Comparison of ENCODE assay signal across 30 mouse cellular contexts in the genomic region with DNA sequence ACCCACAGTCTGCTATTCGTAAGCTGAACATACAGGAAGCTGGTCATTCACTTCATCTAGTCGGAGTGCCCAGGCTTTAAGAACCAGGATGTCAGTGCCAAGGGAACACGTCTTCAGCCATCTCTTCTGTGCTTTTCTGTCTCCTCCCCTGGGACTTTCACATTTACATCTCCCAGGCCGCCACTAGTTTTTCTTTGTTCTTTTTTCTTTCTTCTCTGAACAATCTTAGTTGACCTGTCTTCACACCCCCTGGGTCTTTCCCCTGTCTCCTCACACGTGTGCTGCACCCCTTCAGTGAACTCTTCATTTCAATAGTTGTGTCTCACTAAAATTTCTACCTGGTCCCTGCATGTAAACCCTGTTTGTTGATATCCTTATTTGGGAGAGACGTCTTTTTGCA.
"Had no signal": no experiment of that assay in that cellular context is flagged by ENCODE, and none has a peak within 500 bp of the region (broad histone marks: within the 10 kb centered on the region; RNA-seq: fewer than 3 reads in every experiment).

No protein-coding gene starts in this region.

- H3K9ac ChIP-seq: limb, embryonic 12.5 days; limb, embryonic 13.5 days; limb, embryonic 15.5 days; liver, embryonic 12.5 days; liver, embryonic 13.5 days; liver, embryonic 14.5 days; liver, embryonic 15.5 days; liver, postnatal 0 days; lung, embryonic 14.5 days; lung, embryonic 15.5 days; midbrain, embryonic 12.5 days; midbrain, embryonic 13.5 days; midbrain, embryonic 15.5 days; neural tube, embryonic 12.5 days had no signal

- H3K4me1 ChIP-seq: limb, embryonic 10.5 days; limb, embryonic 12.5 days; limb, embryonic 13.5 days; liver, embryonic 12.5 days; liver, embryonic 13.5 days; liver, embryonic 15.5 days; lung, embryonic 15.5 days; megakaryocyte, embryonic 14.5 days; midbrain, embryonic 10.5 days; midbrain, embryonic 12.5 days; midbrain, embryonic 13.5 days; midbrain, embryonic 15.5 days; neural tube, embryonic 12.5 days had no signal

- H3K4me2 ChIP-seq: limb, embryonic 12.5 days; limb, embryonic 13.5 days; limb, embryonic 15.5 days; liver, embryonic 11.5 days; liver, embryonic 12.5 days; liver, embryonic 13.5 days; liver, embryonic 15.5 days; lung, embryonic 14.5 days; lung, embryonic 15.5 days; midbrain, embryonic 11.5 days; midbrain, embryonic 12.5 days; midbrain, embryonic 13.5 days; midbrain, embryonic 15.5 days; neural tube, embryonic 12.5 days had no signal

- H3K27ac ChIP-seq: limb, embryonic 10.5 days; limb, embryonic 12.5 days; limb, embryonic 13.5 days; limb, embryonic 15.5 days; liver, embryonic 12.5 days; liver, embryonic 13.5 days; liver, embryonic 14.5 days; liver, embryonic 15.5 days; lung, embryonic 15.5 days; macrophage; midbrain, embryonic 10.5 days; midbrain, embryonic 12.5 days; midbrain, embryonic 13.5 days; midbrain, embryonic 15.5 days; neural tube, embryonic 12.5 days had no signal

- H3K27me3 ChIP-seq: limb, embryonic 12.5 days; limb, embryonic 13.5 days; limb, embryonic 15.5 days; liver, embryonic 12.5 days; liver, embryonic 13.5 days; liver, embryonic 15.5 days; lung, embryonic 15.5 days; megakaryocyte, embryonic 14.5 days; midbrain, embryonic 12.5 days; midbrain, embryonic 13.5 days; midbrain, embryonic 15.5 days; neural tube, embryonic 12.5 days had no signal

- H3K4me3 ChIP-seq: limb, embryonic 10.5 days; limb, embryonic 12.5 days; limb, embryonic 13.5 days; limb, embryonic 15.5 days; liver, embryonic 12.5 days; liver, embryonic 13.5 days; liver, embryonic 15.5 days; lung, embryonic 15.5 days; megakaryocyte, embryonic 14.5 days; midbrain, embryonic 10.5 days; midbrain, embryonic 12.5 days; midbrain, embryonic 13.5 days; midbrain, embryonic 15.5 days; myocyte; neural tube, embryonic 12.5 days had no signal

- DNase-seq: left cerebral cortex, postnatal 4 days; liver; liver, embryonic 13.5 days; liver, postnatal 0 days; lung, adult 18-20 months; lung, adult 2 months; lung, embryonic 14.5 days; lung, postnatal 10 days; lung, postnatal 14 days; lung, postnatal 36 days; lung, postnatal 4 days; midbrain, embryonic 14.5 days had no signal

- H3K36me3 ChIP-seq: limb, embryonic 10.5 days; limb, embryonic 12.5 days; limb, embryonic 13.5 days; limb, embryonic 15.5 days; liver, embryonic 12.5 days; liver, embryonic 13.5 days; liver, embryonic 15.5 days; lung, embryonic 15.5 days; midbrain, embryonic 10.5 days; midbrain, embryonic 12.5 days; midbrain, embryonic 13.5 days; midbrain, embryonic 15.5 days; neural tube, embryonic 12.5 days had no signal

- H3K9me3 ChIP-seq: limb, embryonic 10.5 days; limb, embryonic 12.5 days; limb, embryonic 13.5 days; limb, embryonic 15.5 days; liver, embryonic 12.5 days; liver, embryonic 13.5 days; liver, embryonic 15.5 days; lung, embryonic 15.5 days; midbrain, embryonic 10.5 days; midbrain, embryonic 12.5 days; midbrain, embryonic 13.5 days; midbrain, embryonic 15.5 days; neural tube, embryonic 12.5 days had no signal
